Mouse (Mus musculus) heart, adult 2 months (tissue): ENCODE results near the gene H2-M10.2.

Source experiments
- CTCF ChIP-seq: fragments of 200-600 bp; IDR thresholded peaks from 2 replicates; pipeline ENCODE4 v1.8.1; 2022; ENCODE audit warnings: antibody characterized with exemption, mild to moderate bottlenecking, moderate library complexity
- POLR2A ChIP-seq: fragments of 200-500 bp; IDR thresholded peaks from 2 replicates; pipeline ENCODE4 v1.6.1; 2011; ENCODE audit warnings: mild to moderate bottlenecking, low read depth, low read length, control low read depth; ENCODE audit not compliant: insufficient read depth

DNA sequence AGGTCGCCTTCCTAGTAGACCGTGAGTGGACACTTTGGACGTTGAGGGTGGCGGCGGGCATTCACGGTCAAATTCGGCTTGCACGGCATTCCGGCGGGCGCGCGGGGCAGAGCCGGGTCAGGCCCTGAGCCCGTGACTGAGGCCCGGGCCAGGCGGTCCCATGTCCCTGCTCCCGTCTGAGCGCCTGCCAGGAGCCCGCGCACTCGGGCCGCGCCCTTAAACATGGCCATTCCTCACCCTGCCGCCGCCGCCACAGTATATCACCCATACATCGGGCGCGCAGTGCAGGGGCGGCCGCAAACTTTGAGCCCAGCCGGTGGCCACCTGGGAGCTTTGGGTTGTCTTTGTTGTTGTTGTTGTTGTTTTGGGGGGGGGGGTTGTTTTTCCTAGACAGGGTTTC is 37.4 kb downstream of the H2-M10.2 start:
- TF ChIP-seq CTCF (no peak), POLR2A (no peak)
